Mouse (Mus musculus): Measurements from ENCODE around the gene Sowahb. TPM values are rescaled to one million over a fixed set of nuclear protein-coding genes. Genes with fewer than 3 reads are reported as not detected.
"Not testable (repeated sequence)": the region's sequence is repeated elsewhere in the genome, so short reads cannot be mapped to it uniquely, and the experiment has no call there.

The Sowahb gene
- polyA plus RNA-seq, 1 experiment = not detected

DNA sequence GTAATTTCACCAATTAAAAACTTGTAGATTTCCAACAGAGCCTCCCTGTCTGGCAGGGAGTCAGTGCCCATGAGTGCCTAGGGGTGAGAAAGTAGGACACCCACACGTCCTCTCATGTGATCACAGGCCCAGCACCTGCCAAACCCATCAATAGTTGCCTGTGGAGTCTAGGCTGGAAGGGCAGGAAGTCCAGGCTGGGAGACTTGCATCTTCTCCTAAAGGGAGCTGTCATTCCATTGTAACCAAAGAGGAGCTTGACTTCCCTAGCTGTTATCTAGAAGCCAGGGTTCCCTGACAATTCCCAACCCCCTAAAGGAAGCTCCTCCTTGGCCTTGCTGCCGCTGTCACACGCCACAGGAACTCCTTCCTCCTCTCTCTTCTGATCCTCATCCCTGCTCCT is 14.0 kb downstream of the Sowahb start:
- no peak for TF ChIP-seq CTCF (IDR thresholded peaks at IDR 0.05; ENCODE audit: borderline replicate concordance, insufficient read depth, low read length)
- TF ChIP-seq POLR2A (IDR thresholded peaks at IDR 0.05; ENCODE audit: low read depth, low read length) = no peak
- H3K4me1 ChIP-seq (ENCODE audit: control insufficient read depth, insufficient read depth, low read length) = peaks cover 11% of the 10 kb centered on the region
- H3K4me3 ChIP-seq (ENCODE audit: insufficient read depth, low read length) = no peak overlapping the region

DNA sequence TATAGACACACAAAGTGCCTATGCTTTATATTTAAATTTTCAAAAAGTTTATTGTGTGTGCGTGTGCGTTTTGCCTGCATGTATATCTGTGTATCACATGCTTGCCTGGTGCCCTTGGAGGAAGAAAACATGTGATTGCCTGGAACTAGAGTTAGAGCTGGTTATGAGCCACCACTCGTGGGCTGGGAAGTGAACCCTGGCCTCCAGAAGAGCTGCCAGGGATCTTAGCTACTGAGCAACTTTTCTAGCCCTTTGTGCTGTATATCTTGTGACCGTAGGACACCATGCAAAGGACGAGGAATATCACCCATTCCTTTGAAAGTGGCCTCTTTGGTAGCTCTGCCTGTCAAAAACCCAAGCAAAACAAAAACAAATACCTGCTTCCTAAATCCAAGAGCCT is 14.4 kb downstream of the Sowahb start:
- H3K4me3 ChIP-seq (ENCODE audit: insufficient read depth, low read length) = no peak overlapping the region
- no peak overlapping the region for H3K27ac ChIP-seq (ENCODE audit: insufficient read depth, low read length)
- no peak for TF ChIP-seq POLR2A (IDR thresholded peaks at IDR 0.05; ENCODE audit: low read depth, low read length)
- no peak for TF ChIP-seq CTCF (IDR thresholded peaks at IDR 0.05; ENCODE audit: borderline replicate concordance, insufficient read depth, low read length)
- H3K4me1 ChIP-seq (ENCODE audit: control insufficient read depth, insufficient read depth, low read length) = peaks cover 8% of the 10 kb centered on the region

More for the DNA sequence above, 14.0 kb downstream of the Sowahb start:
- no peak overlapping the region for H3K27ac ChIP-seq (ENCODE audit: insufficient read depth, low read length)

GRCm38 (mm10) chr5:93027120-93027675 is 17.6 kb downstream of the Sowahb start:
- TF ChIP-seq CTCF (IDR thresholded peaks at IDR 0.05; ENCODE audit: borderline replicate concordance, insufficient read depth, low read length) = no peak
- TF ChIP-seq POLR2A (IDR thresholded peaks at IDR 0.05; ENCODE audit: low read depth, low read length) = no peak
- peak overlapping the region; percentile 59 for H3K27ac ChIP-seq (ENCODE audit: insufficient read depth, low read length)

DNA sequence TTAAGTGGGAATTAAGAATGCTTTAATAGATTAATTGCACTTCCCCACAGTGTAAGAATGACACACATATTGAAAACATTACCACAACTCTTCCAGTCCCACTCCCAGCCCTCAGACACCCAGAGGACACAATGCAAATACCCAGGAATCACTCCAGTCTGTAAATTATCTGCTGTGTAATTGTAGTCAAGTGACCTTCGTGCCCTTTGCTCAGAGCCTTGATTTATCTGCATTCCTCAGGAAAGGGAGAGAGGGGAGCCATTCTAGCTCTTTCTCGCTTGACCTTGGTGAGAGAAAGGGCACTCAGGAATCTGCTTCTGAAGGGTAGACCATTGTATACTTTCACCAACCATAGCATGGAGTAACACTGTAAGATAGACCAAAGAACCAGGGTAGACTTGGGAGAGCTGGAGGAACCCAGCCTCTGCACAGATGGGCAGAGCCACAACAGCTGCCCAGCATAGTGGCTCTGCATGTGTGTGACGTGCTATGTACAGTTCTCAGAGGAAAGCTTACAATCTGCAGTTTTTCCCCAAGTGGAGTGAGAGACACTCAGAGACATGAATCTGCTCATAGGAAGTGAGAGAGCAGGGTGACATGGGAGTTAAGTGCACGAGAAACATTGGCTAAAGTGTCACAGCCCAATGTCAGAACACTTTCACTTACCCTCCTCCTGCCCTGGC is 18.2 kb downstream of the Sowahb start:
- TF ChIP-seq POLR2A (IDR thresholded peaks at IDR 0.05; ENCODE audit: low read depth, low read length) (no peak), CTCF (IDR thresholded peaks at IDR 0.05; ENCODE audit: borderline replicate concordance, insufficient read depth, low read length) (no peak)
- Histone ChIP-seq H3K27ac (ENCODE audit: insufficient read depth, low read length) (peak overlapping the region; percentile 59), H3K4me3 (ENCODE audit: insufficient read depth, low read length) (no peak overlapping the region), H3K4me1 (ENCODE audit: control insufficient read depth, insufficient read depth, low read length) (no peaks in the 10 kb centered on the region)

More at GRCm38 (mm10) chr5:93027120-93027675, 17.6 kb downstream of the Sowahb start:
- Histone ChIP-seq H3K4me3 (ENCODE audit: insufficient read depth, low read length) (no peak overlapping the region), H3K4me1 (ENCODE audit: control insufficient read depth, insufficient read depth, low read length) (no peaks in the 10 kb centered on the region)

DNA sequence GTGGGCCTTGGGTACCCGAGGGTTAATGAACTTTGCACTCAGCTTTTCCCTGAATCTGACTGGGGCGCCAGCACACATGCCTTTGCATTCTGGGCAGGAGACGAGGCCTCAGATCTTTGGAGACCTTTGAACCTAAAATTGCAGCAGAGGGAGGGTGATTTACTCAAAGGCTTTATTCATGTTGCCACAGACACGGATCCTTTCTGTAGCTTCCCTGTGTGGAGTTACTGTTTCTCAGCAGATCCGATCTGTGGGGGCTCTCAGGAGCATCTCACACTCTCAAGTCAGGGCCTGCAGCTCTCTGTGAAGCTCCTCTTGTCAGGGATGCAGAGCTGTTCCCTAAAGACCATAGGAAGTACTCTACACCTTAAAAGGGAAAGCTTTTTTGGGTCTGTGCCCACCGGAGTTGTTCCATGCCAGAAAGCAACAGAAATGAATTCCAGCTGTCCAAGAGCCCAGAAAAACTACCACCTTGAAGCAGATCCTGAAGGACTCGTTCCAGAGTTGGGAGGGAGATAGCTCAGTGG is 20.0 kb downstream of the Sowahb start:
- Histone ChIP-seq H3K4me1 (ENCODE audit: control insufficient read depth, insufficient read depth, low read length) (peaks cover 6% of the 10 kb centered on the region; the same call in 1 of the 2 replicates), H3K27ac (ENCODE audit: insufficient read depth, low read length) (no peak overlapping the region), H3K4me3 (ENCODE audit: insufficient read depth, low read length) (no peak overlapping the region)
- no peak for TF ChIP-seq POLR2A (IDR thresholded peaks at IDR 0.05; ENCODE audit: low read depth, low read length)
- TF ChIP-seq CTCF (IDR thresholded peaks at IDR 0.05; ENCODE audit: borderline replicate concordance, insufficient read depth, low read length) = no peak

DNA sequence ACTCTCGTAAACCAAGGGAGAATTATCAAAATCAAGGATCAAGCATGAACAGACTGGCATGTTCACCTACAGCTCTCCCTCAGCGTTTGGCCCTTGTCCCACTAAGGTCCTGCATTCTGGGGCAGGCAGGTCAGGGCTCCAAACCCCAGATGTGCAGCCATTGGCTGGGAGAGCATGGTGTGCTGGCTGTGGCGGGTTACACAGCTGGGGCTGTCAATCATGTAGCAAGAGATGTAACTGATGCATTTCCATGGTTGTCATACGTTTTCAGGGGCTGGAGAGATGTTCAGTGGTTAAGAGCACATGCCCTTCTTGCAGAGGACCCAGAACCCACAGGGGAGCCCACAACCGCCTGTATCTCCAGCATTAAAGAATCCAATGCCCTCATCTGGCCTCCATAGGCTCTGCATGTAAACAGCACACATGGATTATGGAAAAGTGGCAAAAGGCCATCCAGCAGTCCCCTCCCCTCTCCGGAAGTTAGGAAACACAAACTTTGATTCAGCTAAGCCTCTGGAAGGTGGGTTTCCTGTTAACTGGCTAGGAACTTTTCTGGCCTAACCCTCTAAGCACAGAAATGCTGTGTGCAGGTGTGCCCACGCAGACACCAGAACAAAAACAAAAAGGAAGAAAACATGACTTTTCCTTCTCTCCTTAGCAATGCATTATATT is 22.6 kb downstream of the Sowahb start:
- H3K27ac ChIP-seq (ENCODE audit: insufficient read depth, low read length) = no peak overlapping the region
- H3K4me1 ChIP-seq (ENCODE audit: control insufficient read depth, insufficient read depth, low read length) = peaks cover 6% of the 10 kb centered on the region; the same call in 1 of the 2 replicates
- H3K4me3 ChIP-seq (ENCODE audit: insufficient read depth, low read length) = no peak overlapping the region
- TF ChIP-seq POLR2A (IDR thresholded peaks at IDR 0.05; ENCODE audit: low read depth, low read length) (no peak), CTCF (IDR thresholded peaks at IDR 0.05; ENCODE audit: borderline replicate concordance, insufficient read depth, low read length) (no peak)

- H3K4me3 ChIP-seq (ENCODE audit: insufficient read depth, low read length) = no peak overlapping the region
- peaks cover 6% of the 10 kb centered on the region; the same call in 1 of the 2 replicates for H3K4me1 ChIP-seq (ENCODE audit: control insufficient read depth, insufficient read depth, low read length)
- TF ChIP-seq POLR2A (IDR thresholded peaks at IDR 0.05; ENCODE audit: low read depth, low read length) (no peak), CTCF (IDR thresholded peaks at IDR 0.05; ENCODE audit: borderline replicate concordance, insufficient read depth, low read length) (no peak)
- no peak overlapping the region for H3K27ac ChIP-seq (ENCODE audit: insufficient read depth, low read length)
Measured at GRCm38 (mm10) chr5:93020024-93020666, 24.7 kb downstream of the Sowahb start.

- not testable (repeated sequence) for H3K27ac ChIP-seq (ENCODE audit: insufficient read depth, low read length); H3K4me3 ChIP-seq (ENCODE audit: insufficient read depth, low read length); H3K4me1 ChIP-seq (ENCODE audit: control insufficient read depth, insufficient read depth, low read length)
Measured at GRCm38 (mm10) chr5:93019207-93019606, 25.6 kb downstream of the Sowahb start.

DNA sequence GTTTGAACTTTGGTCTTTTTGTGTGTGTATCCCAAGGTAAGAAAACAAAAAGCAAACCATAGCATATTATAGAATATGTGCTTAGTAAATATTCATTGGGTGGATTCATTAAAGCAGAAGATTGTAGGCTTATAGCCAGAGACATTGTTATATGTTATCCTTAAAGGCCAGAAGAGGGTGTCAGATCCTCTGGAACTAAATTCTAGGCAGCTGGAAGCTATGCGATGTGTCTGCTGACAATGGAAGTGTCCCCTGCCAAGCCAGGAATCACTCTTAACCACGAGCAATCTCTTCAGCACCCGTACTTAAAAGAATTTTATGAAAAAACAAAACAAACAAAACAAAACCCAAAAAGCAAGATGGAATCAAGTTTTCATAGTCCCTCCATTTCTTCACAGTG is 27.1 kb downstream of the Sowahb start:
- Histone ChIP-seq H3K27ac (ENCODE audit: insufficient read depth, low read length) (no peak overlapping the region), H3K4me1 (ENCODE audit: control insufficient read depth, insufficient read depth, low read length) (peaks cover 6% of the 10 kb centered on the region; the same call in 1 of the 2 replicates), H3K4me3 (ENCODE audit: insufficient read depth, low read length) (no peak overlapping the region)
- no peak for TF ChIP-seq POLR2A (IDR thresholded peaks at IDR 0.05; ENCODE audit: low read depth, low read length)
- no peak for TF ChIP-seq CTCF (IDR thresholded peaks at IDR 0.05; ENCODE audit: borderline replicate concordance, insufficient read depth, low read length)
